In genomic region chr1:59578770-59579169, GRCm38 (mm10) we compare ENCODE assay signal across 16 mouse cellular contexts.
"Had no signal": no experiment of that assay in that cellular context is flagged by ENCODE, and none has a peak within 500 bp of the region (broad histone marks: within the 10 kb centered on the region; RNA-seq: fewer than 3 reads in every experiment).

No protein-coding gene starts in this region.

- DNase-seq: kidney, adult 18-20 months; kidney, postnatal 25 days; layer of hippocampus, postnatal 36 days; liver, embryonic 13.5 days; midbrain, embryonic 14.5 days; retina, postnatal 1 day; right cerebral cortex, postnatal 25 days; spleen, adult 18-20 months; thymus, postnatal 36 days had no signal

- H3K4me2 ChIP-seq: liver, embryonic 13.5 days; neural tube, embryonic 13.5 days; stomach, embryonic 15.5 days had no signal

- H3K9ac ChIP-seq: liver, embryonic 13.5 days; neural tube, embryonic 13.5 days; stomach, embryonic 15.5 days had no signal

- H3K36me3 ChIP-seq: liver, embryonic 13.5 days; midbrain, embryonic 10.5 days; neural tube, embryonic 13.5 days; stomach, embryonic 15.5 days had no signal

- ATAC-seq: inflammation-experienced regulatory T-cells, adult 6 months had no signal

- H3K27me3 ChIP-seq: neural tube, embryonic 13.5 days; stomach, embryonic 15.5 days had no signal

- H3K4me1 ChIP-seq: megakaryocyte, embryonic 14.5 days had no signal

- H3K9me3 ChIP-seq: liver, embryonic 13.5 days; megakaryocyte, embryonic 14.5 days; midbrain, embryonic 10.5 days; neural tube, embryonic 13.5 days; stomach, embryonic 15.5 days had no signal

- H3K27ac ChIP-seq: left cerebral cortex, adult 2 months; liver, embryonic 13.5 days; macrophage; midbrain, embryonic 10.5 days; neural tube, embryonic 13.5 days had no signal

- H3K4me3 ChIP-seq: left cerebral cortex, adult 2 months; liver, embryonic 13.5 days; megakaryocyte, embryonic 14.5 days; midbrain, embryonic 10.5 days; neural tube, embryonic 13.5 days; stomach, embryonic 15.5 days had no signal
